Mouse (Mus musculus): ENCODE data around the gene Pbrm1.

- no peak for TF ChIP-seq CTCF (IDR thresholded peaks at IDR 0.05; ENCODE audit: control insufficient read depth, insufficient read depth, insufficient read length)
- TF ChIP-seq MAX (IDR thresholded peaks at IDR 0.05): no peak
- TF ChIP-seq CEBPB (IDR thresholded peaks at IDR 0.05; ENCODE audit: low read depth): no peak
Observed at GRCm38 (mm10) chr14:31062277-31062676, 43.3 kb downstream of the Pbrm1 start.
